Mouse (Mus musculus) thymus, postnatal 10 days (tissue): ENCODE data around the gene Plekhg5.
A peak's percentile ranks its signal among the peaks of the same experiment; 100 is the strongest.
"Not testable (repeated sequence)": the region's sequence is repeated elsewhere in the genome, so short reads cannot be mapped to it uniquely, and the experiment has no call there.

Experiments used
- DNase-seq, 2 experiments: peaks; one replicate each; pipeline ENCODE4 v3.0.0; 2021; ENCODE audit warnings: low spot score in 2 of 2

Gene Plekhg5

GRCm38 (mm10) chr4:152072121-152072601 is at the start of gene Plekhg5:
Gene Plekhg5, plus strand, starts transcription at chr4:152072498.
- no peak for DNase-seq

- no peak for DNase-seq
Measured at GRCm38 (mm10) chr4:152022506-152022905, 49.8 kb upstream of the Plekhg5 start.

- DNase-seq: no peak
Measured at GRCm38 (mm10) chr4:152024525-152024924, 47.8 kb upstream of the Plekhg5 start.

GRCm38 (mm10) chr4:152026751-152027508 is 45.4 kb upstream of the Plekhg5 start:
- peak in 1 of 2 experiments; percentile 30 for DNase-seq

- peak; percentile 91 to 92 for DNase-seq
Measured at GRCm38 (mm10) chr4:152027524-152027923, 44.8 kb upstream of the Plekhg5 start, which contains the start of gene Zbtb48. Gene Zbtb48, minus strand, starts transcription at chr4:152027671.

- DNase-seq: no peak
Measured at GRCm38 (mm10) chr4:152028456-152028855, 43.8 kb upstream of the Plekhg5 start.

- DNase-seq: no peak
Measured at GRCm38 (mm10) chr4:152029087-152029486, 43.2 kb upstream of the Plekhg5 start.

- DNase-seq: no peak
Measured at GRCm38 (mm10) chr4:152029997-152030396, 42.3 kb upstream of the Plekhg5 start.

- no peak for DNase-seq
Measured at GRCm38 (mm10) chr4:152032922-152033321, 39.4 kb upstream of the Plekhg5 start.

- not testable (repeated sequence) for DNase-seq
Measured at GRCm38 (mm10) chr4:152036464-152036863, 35.8 kb upstream of the Plekhg5 start.

GRCm38 (mm10) chr4:152038225-152038984 is 33.9 kb upstream of the Plekhg5 start, which contains the start of gene Tas1r1:
Gene Tas1r1, minus strand, starts transcription at chr4:152038568.
- no peak for DNase-seq

GRCm38 (mm10) chr4:152038985-152039830 is 33.1 kb upstream of the Plekhg5 start, which contains the start of gene Nol9:
Gene Nol9, plus strand, starts transcription at chr4:152039321.
- DNase-seq: peak; percentile 84 to 97

- no peak for DNase-seq
Measured at GRCm38 (mm10) chr4:152039831-152040310, 32.4 kb upstream of the Plekhg5 start.

- DNase-seq: no peak
Measured at GRCm38 (mm10) chr4:152041924-152042641, 30.2 kb upstream of the Plekhg5 start.

GRCm38 (mm10) chr4:152043171-152043570 is 29.1 kb upstream of the Plekhg5 start:
- DNase-seq: no peak

- DNase-seq: no peak
Measured at GRCm38 (mm10) chr4:152044609-152045008, 27.7 kb upstream of the Plekhg5 start.

GRCm38 (mm10) chr4:152062390-152063110 is 9.7 kb upstream of the Plekhg5 start:
- DNase-seq: no peak

- DNase-seq: no peak
Measured at GRCm38 (mm10) chr4:152067280-152067679, 5.0 kb upstream of the Plekhg5 start.

GRCm38 (mm10) chr4:152068166-152068724 is 4.1 kb upstream of the Plekhg5 start:
- no peak for DNase-seq

- DNase-seq: no peak
Measured at GRCm38 (mm10) chr4:152069245-152069644, 3.1 kb upstream of the Plekhg5 start.
